Mouse (Mus musculus) lung, postnatal 0 days (tissue): ENCODE measurements around the gene Eid2. TPM values are rescaled to one million over a fixed set of nuclear protein-coding genes. Genes with fewer than 3 reads are reported as not detected.

Experiments
- ATAC-seq: fragments of 200-750 bp; cut with Nextera tagmentation; 2 replicates; pipeline ENCODE4 v1.8.0; 2017; ENCODE audit warnings: moderate library complexity
- DNase-seq: peaks from one replicate; pipeline ENCODE4 v3.0.0-alpha.2; 2016; ENCODE audit warnings: low spot score
- H3K27ac ChIP-seq: fragments of 300-500 bp; sonication (generic); 2 replicates; pipeline ENCODE4 v1.5.1; 2014; ENCODE audit warnings: antibody characterized with exemption, mild to moderate bottlenecking, low read length, mixed read lengths
- H3K27me3 ChIP-seq: fragments of 300-500 bp; sonication (generic); replicated peaks from 2 replicates; pipeline ENCODE4 v1.6.1; 2014; ENCODE audit warnings: low read length, mixed read lengths; ENCODE audit not compliant: insufficient read depth
- H3K36me3 ChIP-seq: fragments of 300-500 bp; sonication (generic); 2 replicates; pipeline ENCODE4 v1.6.1; 2014; ENCODE audit warnings: low read length, mixed read lengths; ENCODE audit not compliant: insufficient read depth
- H3K4me1 ChIP-seq: fragments of 300-500 bp; sonication (generic); 2 replicates; pipeline ENCODE4 v1.6.1; 2014; ENCODE audit warnings: antibody characterized with exemption, low read depth, low read length, mixed read lengths; ENCODE audit not compliant: insufficient read depth
- H3K4me2 ChIP-seq: fragments of 300-500 bp; sonication (generic); replicated peaks from 2 replicates; pipeline ENCODE4 v1.6.1; 2014; ENCODE audit warnings: low read depth, mild to moderate bottlenecking, low read length, moderate library complexity, mixed read lengths
- H3K4me3 ChIP-seq: fragments of 300-500 bp; sonication (generic); 2 replicates; pipeline ENCODE4 v1.5.1; 2014; ENCODE audit warnings: low read depth, low read length
- H3K9ac ChIP-seq: fragments of 300-500 bp; sonication (generic); replicated peaks from 2 replicates; pipeline ENCODE4 v1.6.1; 2014; ENCODE audit warnings: low read depth, mild to moderate bottlenecking
- H3K9me3 ChIP-seq: fragments of 300-500 bp; sonication (generic); 2 replicates; pipeline ENCODE4 v1.6.1; 2016; ENCODE audit warnings: low read length, mixed read lengths
- CTCF ChIP-seq: IDR thresholded peaks from 2 replicates; pipeline ENCODE4 v1.5.1; 2016; ENCODE audit warnings: antibody characterized with exemption, mild to moderate bottlenecking
- EP300 ChIP-seq: IDR thresholded peaks from 2 replicates; pipeline ENCODE4 v1.6.1; 2016; ENCODE audit warnings: antibody characterized with exemption, mild to moderate bottlenecking, control low read depth
- WGBS: fragments of 180-500 bp; shearing (Covaris S2); extraction: QIAGEN DNeasy Blood & Tissue Kit; methylation state at CpG from one replicate; pipeline ENCODE4 v1.1.7; 2014; 5-methylcytosine and 5-hydroxymethylcytosine counted together
- polyA plus RNA-seq: library from polyadenylated mRNA; unstranded; fragments of >200 nt; fragmentation: Nextera tagmentation; extraction: Ambion mirVana; gene quantifications from 2 replicates; pipeline ENCODE4 v1.2.1, GENCODE M21; 2015

Gene Eid2
- polyA plus RNA-seq, 1 experiment from 2014 or later = 3.0 TPM

- no peaks in the 10 kb centered on the region for H3K36me3 ChIP-seq
- no peak overlapping the region for H3K9ac ChIP-seq
- no peak for DNase-seq
- H3K27ac ChIP-seq = no peak overlapping the region
- no peaks in the 10 kb centered on the region for H3K4me1 ChIP-seq
- TF ChIP-seq CTCF (no peak), EP300 (no peak)
- H3K27me3 ChIP-seq = no peaks in the 10 kb centered on the region
- H3K9me3 ChIP-seq = no peaks in the 10 kb centered on the region
- H3K4me3 ChIP-seq = no peak overlapping the region
- ATAC-seq = no peak
- 73% methylated on average over 7 of the region's 7 CpGs for WGBS
- H3K4me2 ChIP-seq = no peak overlapping the region
Measured at GRCm38 (mm10) chr7:28280630-28281029, 12.9 kb downstream of the Eid2 start.

- TF ChIP-seq EP300 (no peak), CTCF (peak; percentile 29; the same call in 1 of the 2 replicates)
- Histone ChIP-seq H3K4me1 (no peaks in the 10 kb centered on the region), H3K27ac (no peak overlapping the region), H3K36me3 (no peaks in the 10 kb centered on the region), H3K9me3 (no peaks in the 10 kb centered on the region), H3K27me3 (peaks cover 40% of the 10 kb centered on the region), H3K9ac (no peak overlapping the region), H3K4me3 (peak overlapping the region; percentile 21; the same call in 1 of the 2 replicates), H3K4me2 (peak overlapping the region; percentile 50)
- DNase-seq (no peak), ATAC-seq (0 out of 2 replicates have a peak, but pooled peaks have one; percentile 17)
- WGBS = 1% methylated on average over 16 of the region's 18 CpGs
Measured at GRCm38 (mm10) chr7:28290165-28290564, 22.5 kb downstream of the Eid2 start.

- Histone ChIP-seq H3K4me3 (peak within 1 kb of the TSS; percentile 21), H3K4me1 (no peaks in the 10 kb centered on the region), H3K27me3 (peaks cover 42% of the 10 kb centered on the region), H3K36me3 (no peaks in the 10 kb centered on the region), H3K27ac (no peak within 1 kb of the TSS), H3K9ac (no peak within 1 kb of the TSS), H3K9me3 (no peaks in the 10 kb centered on the region), H3K4me2 (peak within 1 kb of the TSS; percentile 50)
- DNase-seq (peak; percentile 31), ATAC-seq (peak; percentile 55)
- TF ChIP-seq CTCF (peak; percentile 26; the same call in 1 of the 2 replicates), EP300 (no peak)
- 4% methylated on average over 52 of the region's 52 CpGs for WGBS
Measured at GRCm38 (mm10) chr7:28290638-28291590, 23.2 kb downstream of the Eid2 start, which contains the start of gene Selenov. Gene Selenov, minus strand, starts transcription at chr7:28291186.

- H3K9ac ChIP-seq = no peak overlapping the region
- no peaks in the 10 kb centered on the region for H3K36me3 ChIP-seq
- peak overlapping the region; percentile 38 for H3K4me3 ChIP-seq
- ATAC-seq = peak; percentile 63
- H3K27me3 ChIP-seq = peaks cover 47% of the 10 kb centered on the region
- H3K9me3 ChIP-seq = no peaks in the 10 kb centered on the region
- peak overlapping the region; percentile 57 for H3K4me2 ChIP-seq
- WGBS = 8% methylated on average over 56 of the region's 63 CpGs
- no peaks in the 10 kb centered on the region; the same call in 1 of the 2 replicates for H3K4me1 ChIP-seq
- no peak overlapping the region for H3K27ac ChIP-seq
- TF ChIP-seq CTCF = no peak
- peak; percentile 49 for DNase-seq
Measured at GRCm38 (mm10) chr7:28294481-28294880, 26.8 kb downstream of the Eid2 start.

GRCm38 (mm10) chr7:28298837-28299625, 31.4 kb downstream of the Eid2 start:
- TF ChIP-seq EP300 = no peak
- peak; percentile 80 for TF ChIP-seq CTCF
- H3K9me3 ChIP-seq = no peaks in the 10 kb centered on the region
- H3K9ac ChIP-seq = no peak overlapping the region
- H3K27me3 ChIP-seq = peaks cover 42% of the 10 kb centered on the region; the same call in 1 of the 2 replicates
- no peak overlapping the region for H3K4me3 ChIP-seq
- H3K27ac ChIP-seq = no peak overlapping the region
- no peaks in the 10 kb centered on the region; the same call in 1 of the 2 replicates for H3K4me1 ChIP-seq
- ATAC-seq (no peak), DNase-seq (peak; percentile 83)
- H3K4me2 ChIP-seq = no peak overlapping the region
- 27% methylated on average over 43 of the region's 43 CpGs for WGBS
- no peaks in the 10 kb centered on the region for H3K36me3 ChIP-seq
